14 mouse cellular contexts compared by ENCODE assay signal in the genomic region with DNA sequence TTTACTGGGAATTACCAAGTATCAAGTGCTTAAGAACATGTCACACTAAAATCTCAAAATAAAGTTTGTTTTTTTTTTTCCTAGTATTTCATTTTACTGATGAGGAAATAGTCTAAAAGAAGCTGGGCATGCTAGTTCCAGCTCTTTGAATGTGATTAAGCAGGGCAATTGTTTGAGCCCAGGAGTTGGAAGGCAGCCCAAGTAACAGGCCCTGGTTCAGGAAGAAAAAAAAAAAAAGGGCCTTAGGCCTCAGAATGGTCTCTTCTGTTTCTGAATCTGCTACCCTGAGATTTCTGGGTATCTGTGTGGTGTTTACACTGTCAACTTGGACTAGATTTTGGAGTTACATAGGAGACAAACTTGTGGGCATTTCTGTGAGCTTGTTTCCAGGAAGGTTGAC. TPM values are rescaled to one million over a fixed set of nuclear protein-coding genes. Genes with fewer than 3 reads are reported as not detected.
A peak's percentile ranks its signal among the peaks of the same experiment; 100 is the strongest.
DNase-seq lines count a peak whose midpoint lies in the region; ATAC-seq and TF ChIP-seq lines count a peak whose summit lies in the region.
"Had no signal": no experiment of that assay in that cellular context is flagged by ENCODE, and none has a peak within 500 bp of the region (broad histone marks: within the 10 kb centered on the region; RNA-seq: fewer than 3 reads in every experiment).

No protein-coding gene starts in this region.

- H3K4me1 ChIP-seq in forebrain, postnatal 0 days (ENCODE audit: insufficient read depth): peaks cover 7% of the 10 kb centered on the region; the same call in 1 of the 2 replicates
- peaks cover 9% of the 10 kb centered on the region for H3K4me1 ChIP-seq in forebrain, embryonic 16.5 days (replicated peaks; ENCODE audit: control insufficient read depth, insufficient read depth, low read length)
- H3K4me1 ChIP-seq in ES-Bruce4 (ENCODE audit: control insufficient read depth, insufficient read depth, low read length): no peaks in the 10 kb centered on the region
- peaks cover 13% of the 10 kb centered on the region for H3K4me1 ChIP-seq in embryonic fibroblast, embryonic 13.5 days (ENCODE audit: control insufficient read depth, insufficient read depth, low read length)

- H3K27me3 ChIP-seq in forebrain, postnatal 0 days (ENCODE audit: insufficient read depth, low read length): no peaks in the 10 kb centered on the region
- H3K27me3 ChIP-seq in forebrain, embryonic 16.5 days (replicated peaks; ENCODE audit: control insufficient read depth, insufficient read depth, low read length): no peaks in the 10 kb centered on the region
- H3K27me3 ChIP-seq in ES-Bruce4 (ENCODE audit: control insufficient read depth, insufficient read depth, low read length, poor library complexity, severe bottlenecking): no peaks in the 10 kb centered on the region

- TF ChIP-seq EP300 in ES-Bruce4 (IDR thresholded peaks at IDR 0.05; ENCODE audit: insufficient read depth, low read depth, low read length): no peak

- no peak for TF ChIP-seq CTCF in forebrain, postnatal 0 days (IDR thresholded peaks at IDR 0.05; ENCODE audit: low read depth)
- no peak for TF ChIP-seq CTCF in ES-Bruce4 (IDR thresholded peaks at IDR 0.05; ENCODE audit: low read depth, low read length)
- TF ChIP-seq CTCF in embryonic fibroblast, embryonic 13.5 days (IDR thresholded peaks at IDR 0.05; ENCODE audit: borderline replicate concordance, insufficient read depth, low read length): no peak

- no peak overlapping the region for H3K9ac ChIP-seq in forebrain, postnatal 0 days
- H3K9ac ChIP-seq in forebrain, embryonic 16.5 days (replicated peaks; ENCODE audit: low read depth, low read length): no peak overlapping the region
- H3K9ac ChIP-seq in ES-Bruce4 (ENCODE audit: low read depth, poor library complexity, severe bottlenecking): no peak overlapping the region

- H3K4me2 ChIP-seq in forebrain, postnatal 0 days (ENCODE audit: low read depth): no peak overlapping the region
- no peak overlapping the region for H3K4me2 ChIP-seq in forebrain, embryonic 16.5 days (ENCODE audit: low read length)

- 0 out of 2 replicates have a peak overlapping the region, but pooled peaks have one; percentile 9 for H3K27ac ChIP-seq in forebrain, postnatal 0 days (ENCODE audit: low read depth, low read length)
- H3K27ac ChIP-seq in forebrain, embryonic 16.5 days (ENCODE audit: low read length): no peak overlapping the region
- 0 out of 2 replicates have a peak overlapping the region, but pooled peaks have one; percentile 42 for H3K27ac ChIP-seq in ES-Bruce4 (ENCODE audit: insufficient read depth, low read length)
- peak overlapping the region; percentile 89 for H3K27ac ChIP-seq in embryonic fibroblast, embryonic 13.5 days (ENCODE audit: insufficient read depth, low read length)

- H3K9me3 ChIP-seq in forebrain, postnatal 0 days (ENCODE audit: low read length): no peaks in the 10 kb centered on the region
- no peaks in the 10 kb centered on the region for H3K9me3 ChIP-seq in forebrain, embryonic 16.5 days (ENCODE audit: control insufficient read depth, low read length)
- H3K9me3 ChIP-seq in ES-Bruce4 (replicated peaks; ENCODE audit: control insufficient read depth, insufficient read depth, low read length, poor library complexity, severe bottlenecking): no peaks in the 10 kb centered on the region

- DNase-seq in forebrain, postnatal 0 days: peak; percentile 36
- DNase-seq in kidney, postnatal 25 days: peak; percentile 52 to 60
- DNase-seq in kidney, adult 18-20 months: no peak
- no peak for DNase-seq in cerebellum, adult 11-12 months
- DNase-seq: adrenal gland, adult 8-10 months; embryo, embryonic 11 days; gastrocnemius, postnatal 36 days; kidney, postnatal 14 days; lung, postnatal 4 days; thymus, postnatal 4 days had no signal

- no peak for TF ChIP-seq POLR2A in ES-Bruce4 (IDR thresholded peaks at IDR 0.05; ENCODE audit: insufficient read depth, low read length)
- TF ChIP-seq POLR2A in embryonic fibroblast, embryonic 13.5 days (IDR thresholded peaks at IDR 0.05; ENCODE audit: low read depth, low read length): no peak

- no peak for ATAC-seq in forebrain, postnatal 0 days
- no peak for ATAC-seq in forebrain, embryonic 16.5 days
- ATAC-seq in megakaryocyte, adult 5-6 weeks (ENCODE audit: poor library complexity, severe bottlenecking): no peak

- H3K4me3 ChIP-seq in forebrain, postnatal 0 days (ENCODE audit: low read depth, low read length): no peak overlapping the region
- no peak overlapping the region for H3K4me3 ChIP-seq in forebrain, embryonic 16.5 days (replicated peaks; ENCODE audit: low read length)
- H3K4me3 ChIP-seq in ES-Bruce4 (ENCODE audit: low read depth, low read length): no peak overlapping the region
- no peak overlapping the region for H3K4me3 ChIP-seq in embryonic fibroblast, embryonic 13.5 days (ENCODE audit: insufficient read depth, low read length)

- peaks cover 49% of the 10 kb centered on the region for H3K36me3 ChIP-seq in forebrain, postnatal 0 days (ENCODE audit: insufficient read depth)
- H3K36me3 ChIP-seq in forebrain, embryonic 16.5 days (ENCODE audit: control insufficient read depth, insufficient read depth): peaks cover 35% of the 10 kb centered on the region
- peaks cover 33% of the 10 kb centered on the region for H3K36me3 ChIP-seq in ES-Bruce4 (ENCODE audit: control insufficient read depth, insufficient read depth, low read length, poor library complexity, severe bottlenecking)

RNA-seq across cellular contexts. Expression of gene Tbc1d10a, which starts 3.1 kb away (rescaled TPM):
- total RNA-seq in forebrain, postnatal 0 days (2014; rRNA removed): 41.9 and 42.0 TPM in 2 replicates
- polyA plus RNA-seq in forebrain, postnatal 0 days (2015; fragmentation: Nextera tagmentation; extraction: Ambion mirVana): 33.1 and 37.6 TPM in 2 replicates
- polyA plus RNA-seq in forebrain, embryonic 16.5 days (2015; fragmentation: Nextera tagmentation; extraction: Ambion mirVana): 29.1 and 33.4 TPM in 2 replicates
- polyA plus RNA-seq in ES-Bruce4 (2011; ENCODE audit: insufficient read depth, insufficient read length, low read depth, missing spikeins): 19.9 and 20.5 TPM in 2 replicates
- 18.3 and 20.7 TPM in 2 replicates for polyA plus RNA-seq in embryonic fibroblast, embryonic 13.5 days (2011; ENCODE audit: insufficient read length, low read depth, missing spikeins)
- total RNA-seq in megakaryocyte, adult 5-6 weeks (2015): 2.5 and 3.8 TPM in 2 replicates
- 5.5 and 8.3 TPM in 2 replicates for total RNA-seq in megakaryocyte, adult 5-6 weeks (2017)

RNA-seq across cellular contexts. Expression of gene Sf3a1, which starts 23.4 kb away (rescaled TPM):
- total RNA-seq in forebrain, postnatal 0 days (2014; rRNA removed): 46.7 and 54.4 TPM in 2 replicates
- polyA plus RNA-seq in forebrain, postnatal 0 days (2015; fragmentation: Nextera tagmentation; extraction: Ambion mirVana): 30.6 and 34.6 TPM in 2 replicates
- 59.4 and 60.6 TPM in 2 replicates for polyA plus RNA-seq in forebrain, embryonic 16.5 days (2015; fragmentation: Nextera tagmentation; extraction: Ambion mirVana)
- 117 and 125 TPM in 2 replicates for polyA plus RNA-seq in ES-Bruce4 (2011; ENCODE audit: insufficient read depth, insufficient read length, low read depth, missing spikeins)
- polyA plus RNA-seq in embryonic fibroblast, embryonic 13.5 days (2011; ENCODE audit: insufficient read length, low read depth, missing spikeins): 42.5 and 46.8 TPM in 2 replicates
- 42.2 and 42.4 TPM in 2 replicates for total RNA-seq in megakaryocyte, adult 5-6 weeks (2015)
- 24.8 and 28.9 TPM in 2 replicates for total RNA-seq in megakaryocyte, adult 5-6 weeks (2017)

RNA-seq across cellular contexts. Expression of gene Ccdc157, which starts 23.4 kb away (rescaled TPM):
- total RNA-seq in forebrain, postnatal 0 days (2014; rRNA removed): 13.9 and 25.0 TPM in 2 replicates
- polyA plus RNA-seq in forebrain, postnatal 0 days (2015; fragmentation: Nextera tagmentation; extraction: Ambion mirVana): 5.2 and 7.8 TPM in 2 replicates
- polyA plus RNA-seq in forebrain, embryonic 16.5 days (2015; fragmentation: Nextera tagmentation; extraction: Ambion mirVana): 6.7 and 8.0 TPM in 2 replicates
- 3.7 and 5.8 TPM in 2 replicates for polyA plus RNA-seq in ES-Bruce4 (2011; ENCODE audit: insufficient read depth, insufficient read length, low read depth, missing spikeins)
- 9.2 and 9.4 TPM in 2 replicates for polyA plus RNA-seq in embryonic fibroblast, embryonic 13.5 days (2011; ENCODE audit: insufficient read length, low read depth, missing spikeins)
- total RNA-seq in megakaryocyte, adult 5-6 weeks (2015): 1.1 TPM in 1 of 2 replicates, not detected in the other
- 0.44 and 1.3 TPM in 2 replicates for total RNA-seq in megakaryocyte, adult 5-6 weeks (2017)

RNA-seq across cellular contexts. Expression of gene Castor1, which starts 34.5 kb away (rescaled TPM):
- 5.0 and 6.9 TPM in 2 replicates for total RNA-seq in forebrain, postnatal 0 days (2014; rRNA removed)
- 4.2 and 4.9 TPM in 2 replicates for polyA plus RNA-seq in forebrain, postnatal 0 days (2015; fragmentation: Nextera tagmentation; extraction: Ambion mirVana)
- 2.3 TPM in 2 replicates for polyA plus RNA-seq in forebrain, embryonic 16.5 days (2015; fragmentation: Nextera tagmentation; extraction: Ambion mirVana)
- polyA plus RNA-seq in ES-Bruce4 (2011; ENCODE audit: insufficient read depth, insufficient read length, low read depth, missing spikeins): 29.6 and 35.2 TPM in 2 replicates
- polyA plus RNA-seq in embryonic fibroblast, embryonic 13.5 days (2011; ENCODE audit: insufficient read length, low read depth, missing spikeins): 13.9 and 19.1 TPM in 2 replicates
- total RNA-seq in megakaryocyte, adult 5-6 weeks (2015): 1.2 and 1.3 TPM in 2 replicates
- 1.1 and 2.3 TPM in 2 replicates for total RNA-seq in megakaryocyte, adult 5-6 weeks (2017)

RNA-seq across cellular contexts. Expression of gene Rnf215, which starts 48.5 kb away (rescaled TPM):
- 73.9 and 90.1 TPM in 2 replicates for total RNA-seq in forebrain, postnatal 0 days (2014; rRNA removed)
- 37.4 and 45.4 TPM in 2 replicates for polyA plus RNA-seq in forebrain, postnatal 0 days (2015; fragmentation: Nextera tagmentation; extraction: Ambion mirVana)
- 51.7 and 52.6 TPM in 2 replicates for polyA plus RNA-seq in forebrain, embryonic 16.5 days (2015; fragmentation: Nextera tagmentation; extraction: Ambion mirVana)
- 8.0 and 8.9 TPM in 2 replicates for polyA plus RNA-seq in ES-Bruce4 (2011; ENCODE audit: insufficient read depth, insufficient read length, low read depth, missing spikeins)
- 16.4 and 19.6 TPM in 2 replicates for polyA plus RNA-seq in embryonic fibroblast, embryonic 13.5 days (2011; ENCODE audit: insufficient read length, low read depth, missing spikeins)
- total RNA-seq in megakaryocyte, adult 5-6 weeks (2015): 6.3 and 7.7 TPM in 2 replicates
- 12.8 and 14.8 TPM in 2 replicates for total RNA-seq in megakaryocyte, adult 5-6 weeks (2017)

Comparison
In these comparisons a context has a peak if more than half of its experiments do, and no peak if none do; other contexts are left out.
1. DNase-seq: peak in forebrain, postnatal 0 days (single experiment) and kidney, postnatal 25 days (2 of 2); none in kidney, adult 18-20 months (single experiment) and cerebellum, adult 11-12 months (single experiment).